9 mouse cellular contexts compared by ENCODE assay signal in the genomic region with DNA sequence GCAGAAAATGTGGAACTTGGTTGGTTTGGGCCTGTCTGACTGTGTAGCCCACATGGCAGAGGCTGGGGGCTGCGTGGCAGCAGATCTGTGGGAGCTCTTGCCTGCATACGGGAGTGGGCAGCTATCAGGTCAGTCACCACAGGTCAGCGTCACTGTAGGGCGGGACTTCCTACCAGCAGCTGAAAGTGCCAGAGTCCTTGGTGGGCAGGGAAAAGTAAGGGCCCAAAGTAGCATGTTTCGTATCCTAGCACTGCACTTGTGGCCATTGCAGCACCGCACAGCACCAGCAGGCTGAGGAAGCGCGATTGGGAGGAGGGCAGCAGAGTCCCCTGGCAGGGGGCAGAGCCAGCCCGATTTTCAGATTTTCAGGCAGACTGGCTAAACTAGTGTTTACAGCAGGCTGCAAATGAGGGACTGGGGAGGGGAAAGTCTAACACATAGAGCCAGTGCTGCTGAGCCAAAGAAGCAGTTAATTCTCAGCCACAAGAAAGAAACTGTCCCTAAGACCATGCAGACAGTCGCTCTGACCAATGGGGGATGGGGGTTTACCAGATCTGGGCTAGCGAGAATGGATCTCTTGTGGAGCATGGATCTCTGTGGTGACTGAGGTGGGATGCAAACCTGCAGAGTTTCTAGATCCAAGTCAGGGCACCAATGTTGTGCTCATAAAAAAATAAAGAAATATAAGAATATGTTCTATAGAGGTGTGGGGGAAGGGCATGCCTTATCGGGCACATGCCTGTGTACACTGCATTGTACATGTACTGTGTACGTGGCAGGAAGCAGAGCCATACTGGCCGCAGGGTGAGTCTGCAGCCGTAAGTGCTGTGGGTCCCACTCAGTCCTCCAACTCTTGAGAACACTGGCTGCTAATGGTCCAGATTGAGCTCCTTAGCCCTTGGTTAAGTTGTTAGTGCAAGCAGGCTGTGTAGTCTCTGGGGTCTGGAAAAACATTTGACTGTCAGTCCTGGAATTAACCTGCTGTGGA. TPM values are rescaled to one million over a fixed set of nuclear protein-coding genes. Genes with fewer than 3 reads are reported as not detected.
DNase-seq lines count a peak whose midpoint lies in the region; ATAC-seq lines count a peak whose summit lies in the region.
"Had no signal": no experiment of that assay in that cellular context is flagged by ENCODE, and none has a peak within 500 bp of the region (broad histone marks: within the 10 kb centered on the region; RNA-seq: fewer than 3 reads in every experiment).

No protein-coding gene starts in this region.

- no peak for DNase-seq in heart, postnatal 4 days
- peak; percentile 45 for DNase-seq in ZHBTc4 (ENCODE audit: low read depth, low spot score)
- no peak for DNase-seq in frontal cortex, postnatal 25 days (ENCODE audit: low spot score in 2 of 2)
- DNase-seq in left cerebral cortex, postnatal 25 days (ENCODE audit: low spot score in 2 of 2): no peak
- no peak for DNase-seq in thymus, adult 18-20 months

- peak overlapping the region; percentile 18 to 31 for H3K4me3 ChIP-seq in heart, embryonic 14.5 days (ENCODE audit: control insufficient read depth in 1 of 2, insufficient read depth in 1 of 2, low read depth in 1 of 2, low read length in 2 of 2)
- H3K4me3 ChIP-seq in hindbrain, embryonic 12.5 days: no peak overlapping the region
- peak overlapping the region; percentile 8; the same call in 1 of the 2 replicates for H3K4me3 ChIP-seq in midbrain, embryonic 15.5 days

- intact Hi-C loops in left cerebral cortex, postnatal 25 days (cut with DNase I): no loop called here

- H3K27me3 ChIP-seq in heart, embryonic 14.5 days (ENCODE audit: control insufficient read depth, insufficient read depth, low read length): no peaks in the 10 kb centered on the region
- no peaks in the 10 kb centered on the region for H3K27me3 ChIP-seq in hindbrain, embryonic 12.5 days
- no peaks in the 10 kb centered on the region for H3K27me3 ChIP-seq in midbrain, embryonic 15.5 days (replicated peaks)

- no peaks in the 10 kb centered on the region for H3K36me3 ChIP-seq in heart, embryonic 14.5 days (ENCODE audit: control insufficient read depth, insufficient read depth, low read length)
- no peaks in the 10 kb centered on the region for H3K36me3 ChIP-seq in hindbrain, embryonic 12.5 days
- no peaks in the 10 kb centered on the region for H3K36me3 ChIP-seq in midbrain, embryonic 15.5 days (replicated peaks)

- peak; percentile 50 for ATAC-seq in heart, embryonic 14.5 days (ENCODE audit: insufficient number of reproducible peaks, insufficient read depth, low FRiP score, low read depth)
- ATAC-seq in hindbrain, embryonic 12.5 days (ENCODE audit: low FRiP score): no peak
- peak; percentile 69 for ATAC-seq in midbrain, embryonic 15.5 days (replicated peaks)
- ATAC-seq: CD4-positive, CD25-positive, alpha-beta regulatory T cell, adult 4 months had no signal

- H3K9me3 ChIP-seq in heart, embryonic 14.5 days (ENCODE audit: control insufficient read depth, low read length): no peaks in the 10 kb centered on the region
- H3K9me3 ChIP-seq in hindbrain, embryonic 12.5 days (replicated peaks): no peaks in the 10 kb centered on the region
- no peaks in the 10 kb centered on the region for H3K9me3 ChIP-seq in midbrain, embryonic 15.5 days

- peak overlapping the region; percentile 65 for H3K9ac ChIP-seq in heart, embryonic 14.5 days (ENCODE audit: low read length)
- H3K9ac ChIP-seq in hindbrain, embryonic 12.5 days: no peak overlapping the region
- H3K9ac ChIP-seq in midbrain, embryonic 15.5 days: no peak overlapping the region

- 32% methylated on average over 15 of the region's 15 CpGs for whole genome bisulfite sequencing in heart, embryonic 14.5 days
- 42% methylated on average over 15 of the region's 15 CpGs for WGBS in hindbrain, embryonic 12.5 days
- WGBS in midbrain, embryonic 15.5 days: 38% methylated on average over 15 of the region's 15 CpGs

- H3K4me1 ChIP-seq in heart, embryonic 14.5 days (ENCODE audit: control insufficient read depth in 2 of 2, insufficient read depth in 2 of 2, low read length in 2 of 2): peaks cover 0 to 2% of the 10 kb centered on the region in 2 experiments; a peak in 2 of 4 replicates
- H3K4me1 ChIP-seq in hindbrain, embryonic 12.5 days: peaks cover 9% of the 10 kb centered on the region; the same call in 1 of the 2 replicates
- H3K4me1 ChIP-seq in midbrain, embryonic 15.5 days: 0 out of 2 replicates have a peak, but pooled peaks cover 5% of the 10 kb centered on the region

- no peak overlapping the region for H3K27ac ChIP-seq in heart, embryonic 14.5 days (replicated peaks in 1 of 2; ENCODE audit: control insufficient read depth in 1 of 2, insufficient read depth in 1 of 2, low read depth in 2 of 2, low read length in 2 of 2)
- no peak overlapping the region for H3K27ac ChIP-seq in hindbrain, embryonic 12.5 days
- H3K27ac ChIP-seq in midbrain, embryonic 15.5 days: no peak overlapping the region

- peak overlapping the region; percentile 67 for H3K4me2 ChIP-seq in heart, embryonic 14.5 days (ENCODE audit: low read length)
- H3K4me2 ChIP-seq in hindbrain, embryonic 12.5 days (replicated peaks): peak overlapping the region; percentile 39
- H3K4me2 ChIP-seq in midbrain, embryonic 15.5 days: peak overlapping the region; percentile 39

RNA-seq across cellular contexts. Expression of gene Ptgdr, which starts 15.1 kb away (rescaled TPM):
- not detected in 2 replicates for polyA plus RNA-seq in heart, embryonic 14.5 days (2014; fragmentation: Nextera tagmentation; extraction: Ambion mirVana)
- total RNA-seq in heart, postnatal 4 days (2021): not detected
- 0.08 TPM in 1 of 2 replicates, not detected in the other for polyA plus RNA-seq in hindbrain, embryonic 12.5 days (2016; fragmentation: Nextera tagmentation; extraction: Ambion mirVana)
- 0.43 and 0.52 TPM in 2 replicates for polyA plus RNA-seq in midbrain, embryonic 15.5 days (2015; fragmentation: Nextera tagmentation; extraction: Ambion mirVana)
- under 1 TPM; 0.69 to 0.71 TPM for total RNA-seq in left cerebral cortex, postnatal 25 days (2021)
- polyA plus RNA-seq: CD4-positive, CD25-positive, alpha-beta regulatory T cell, adult 4 months had no signal
